Mouse (Mus musculus) stomach, embryonic 14.5 days (tissue): ENCODE data around the gene Gas1. TPM values are rescaled to one million over a fixed set of nuclear protein-coding genes. Genes with fewer than 3 reads are reported as not detected.

Source experiments
- ATAC-seq: fragments of 200-750 bp; cut with Nextera tagmentation; 2 replicates; pipeline ENCODE4 v1.8.0; 2017; ENCODE audit warnings: low read depth, moderate TSS enrichment; ENCODE audit not compliant: insufficient number of reproducible peaks, insufficient read depth, low FRiP score
- H3K27ac ChIP-seq: fragments of 300-500 bp; sonication (generic); 2 replicates; pipeline ENCODE4 v1.5.1; 2014; ENCODE audit warnings: mild to moderate bottlenecking, low read length, moderate library complexity, mixed read lengths
- H3K27me3 ChIP-seq: fragments of 300-500 bp; sonication (generic); 2 replicates; pipeline ENCODE4 v1.6.1; 2014; ENCODE audit warnings: low read length, control low read depth, mixed read lengths; ENCODE audit not compliant: control insufficient read depth, insufficient read depth
- H3K36me3 ChIP-seq: fragments of 300-500 bp; sonication (generic); 2 replicates; pipeline ENCODE4 v1.6.1; 2014; ENCODE audit warnings: mild to moderate bottlenecking, control low read depth, low read length, moderate library complexity, mixed read lengths; ENCODE audit not compliant: control insufficient read depth, insufficient read depth
- H3K4me1 ChIP-seq: fragments of 300-500 bp; sonication (generic); 2 replicates; pipeline ENCODE4 v1.6.1; 2014; ENCODE audit warnings: low read length, control low read depth, mixed read lengths; ENCODE audit not compliant: control insufficient read depth, insufficient read depth
- H3K4me2 ChIP-seq: fragments of 300-500 bp; sonication (generic); replicated peaks from 2 replicates; pipeline ENCODE4 v1.6.1; 2014; ENCODE audit warnings: low read depth, low read length, control low read depth
- H3K4me3 ChIP-seq: fragments of 300-500 bp; sonication (generic); 2 replicates; pipeline ENCODE4 v1.5.1; 2014; ENCODE audit warnings: low read depth, low read length, control low read depth
- H3K9ac ChIP-seq: fragments of 300-500 bp; sonication (generic); replicated peaks from 2 replicates; pipeline ENCODE4 v1.6.1; 2014; ENCODE audit warnings: low read depth, mild to moderate bottlenecking, control low read depth, low read length, moderate library complexity, mixed read lengths
- H3K9me3 ChIP-seq: fragments of 300-500 bp; sonication (generic); 2 replicates; pipeline ENCODE4 v1.6.1; 2016; ENCODE audit warnings: low read depth, low read length, control low read depth; ENCODE audit not compliant: control insufficient read depth
- WGBS: fragments of 180-500 bp; shearing (Covaris S2); extraction: QIAGEN DNeasy Blood & Tissue Kit; methylation state at CpG from one replicate; pipeline ENCODE4 v1.1.7; 2014; 5-methylcytosine and 5-hydroxymethylcytosine counted together
- polyA plus RNA-seq: library from polyadenylated mRNA; unstranded; fragments of >200 nt; fragmentation: Nextera tagmentation; extraction: Ambion mirVana; gene quantifications from 2 replicates; pipeline ENCODE4 v1.2.1, GENCODE M21; 2014

Gene Gas1
- polyA plus RNA-seq, 1 experiment from 2014 or later: 82.3 TPM

DNA sequence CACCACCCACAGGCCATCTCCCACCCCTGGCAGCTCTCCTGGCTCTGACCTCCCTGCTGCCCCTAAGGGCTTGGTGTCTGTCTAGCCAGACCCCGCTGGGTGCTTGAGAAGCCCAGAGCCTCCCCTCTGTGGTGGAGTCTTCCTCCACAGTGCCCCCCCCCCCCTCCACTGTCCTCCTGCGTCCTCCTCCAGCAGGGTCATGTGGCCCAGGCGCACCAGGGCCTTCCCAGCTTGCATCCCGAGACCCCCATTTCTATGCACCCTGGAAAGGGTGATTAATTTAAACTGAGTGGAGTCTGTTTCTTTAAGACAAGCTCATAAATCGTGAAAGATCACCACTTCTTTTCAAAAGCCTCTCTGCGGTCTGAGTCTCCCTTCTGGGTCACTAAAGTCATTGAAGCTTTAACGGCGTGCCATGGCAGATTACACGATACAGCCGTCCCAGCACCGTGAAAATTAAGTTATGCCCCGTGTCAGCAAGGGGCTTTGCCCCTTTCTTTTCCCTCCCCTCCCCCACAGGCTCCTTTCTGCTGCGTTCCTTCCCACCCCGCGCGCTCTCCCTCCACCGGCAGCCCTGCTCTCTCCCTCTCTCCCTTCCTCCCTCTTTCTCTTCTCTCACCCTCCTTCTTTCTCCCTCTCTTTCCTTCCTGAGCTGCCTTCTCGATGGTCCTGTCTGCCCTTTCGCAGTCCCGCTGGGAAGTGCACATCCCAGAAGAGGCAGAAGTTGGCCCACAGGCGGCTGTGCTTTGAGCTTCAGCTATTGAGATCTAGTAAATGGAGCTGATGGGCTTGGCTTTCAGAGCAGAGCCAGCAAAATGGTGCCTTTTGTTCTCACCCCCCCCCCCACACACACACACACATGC, 29.9 kb downstream of the Gas1 start:
- H3K27me3 ChIP-seq: no peaks in the 10 kb centered on the region
- H3K36me3 ChIP-seq: no peaks in the 10 kb centered on the region
- no peak for ATAC-seq
- WGBS: 3% methylated on average over 21 of the region's 21 CpGs
- H3K4me3 ChIP-seq: no peak overlapping the region
- peaks cover 6% of the 10 kb centered on the region; the same call in 1 of the 2 replicates for H3K4me1 ChIP-seq
- H3K27ac ChIP-seq: peak overlapping the region; percentile 4; the same call in 1 of the 2 replicates
- H3K9ac ChIP-seq: no peak overlapping the region
- H3K9me3 ChIP-seq: 0 out of 2 replicates have a peak, but pooled peaks cover 2% of the 10 kb centered on the region
- H3K4me2 ChIP-seq: peak overlapping the region; percentile 35

DNA sequence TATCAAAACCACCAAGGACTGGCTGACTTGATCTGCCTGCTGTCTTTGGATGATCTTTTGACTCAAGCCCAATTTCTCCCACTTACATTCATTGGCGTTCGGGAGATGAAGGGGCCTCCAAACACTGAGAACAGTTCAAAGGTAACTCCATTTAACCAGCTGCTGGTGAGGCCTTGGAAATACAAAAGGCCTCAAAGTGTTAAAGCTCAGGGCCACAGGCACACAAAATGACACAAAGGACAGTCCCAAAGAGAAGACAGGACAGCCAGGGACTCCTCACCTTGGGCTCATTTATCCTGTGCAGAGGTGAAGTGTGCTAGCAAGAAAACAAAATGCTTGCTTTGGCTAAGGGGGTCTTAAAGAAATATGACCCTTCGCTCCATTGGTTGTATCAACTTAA, 30.9 kb downstream of the Gas1 start:
- Histone ChIP-seq H3K36me3 (no peaks in the 10 kb centered on the region), H3K9ac (no peak overlapping the region), H3K4me3 (no peak overlapping the region), H3K9me3 (0 out of 2 replicates have a peak, but pooled peaks cover under 1% of the 10 kb centered on the region), H3K27me3 (no peaks in the 10 kb centered on the region), H3K27ac (no peak overlapping the region), H3K4me1 (peaks cover 6% of the 10 kb centered on the region; the same call in 1 of the 2 replicates), H3K4me2 (no peak overlapping the region)
- WGBS: 54% methylated on average over 3 of the region's 3 CpGs
- ATAC-seq: no peak

DNA sequence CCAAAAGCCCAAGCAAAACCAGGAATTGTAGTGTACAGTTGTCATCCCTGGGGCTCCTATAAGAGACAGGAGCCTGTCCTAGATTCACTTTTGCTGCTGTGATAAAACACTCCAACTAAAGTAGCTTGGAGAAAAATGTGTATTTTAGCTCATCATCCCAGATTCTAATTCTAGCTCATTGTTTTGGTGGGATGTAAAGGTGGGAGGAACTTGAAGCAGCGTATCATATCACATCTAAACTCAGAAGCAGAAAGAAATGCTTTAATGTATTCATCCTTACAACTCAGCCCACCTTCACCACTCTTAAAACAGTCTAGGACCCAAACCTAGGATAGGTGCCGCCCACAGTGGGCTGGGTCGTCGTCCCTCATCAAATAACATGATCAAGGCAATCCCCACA, 40.2 kb downstream of the Gas1 start:
- WGBS: 92% methylated on average over 4 of the region's 4 CpGs

DNA sequence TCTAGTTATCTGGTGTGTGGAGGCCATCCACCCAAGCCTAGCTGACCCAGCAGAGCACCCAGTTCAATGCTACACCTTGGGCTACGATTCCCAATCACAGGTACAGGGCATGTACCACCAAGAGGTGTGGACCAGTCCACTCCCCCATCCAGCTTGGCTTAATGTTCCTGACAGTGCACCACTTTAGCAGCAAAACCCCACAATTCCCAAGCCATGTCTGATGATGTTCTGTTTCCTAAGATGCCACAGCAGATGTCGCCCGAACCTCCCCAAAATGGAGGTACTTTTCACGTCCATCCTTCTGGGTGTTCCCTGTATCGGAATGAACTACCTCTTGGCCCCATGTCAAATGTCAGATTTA, 42.7 kb downstream of the Gas1 start:
- 88% methylated on average over 5 of the region's 5 CpGs for WGBS
- no peak for ATAC-seq
- H3K9me3 ChIP-seq: no peaks in the 10 kb centered on the region

More for the DNA sequence above, 40.2 kb downstream of the Gas1 start:
- no peak for ATAC-seq
- Histone ChIP-seq H3K9me3 (no peaks in the 10 kb centered on the region), H3K36me3 (no peaks in the 10 kb centered on the region), H3K4me3 (no peak overlapping the region), H3K9ac (no peak overlapping the region), H3K4me2 (no peak overlapping the region), H3K27me3 (no peaks in the 10 kb centered on the region), H3K4me1 (no peaks in the 10 kb centered on the region), H3K27ac (no peak overlapping the region)

DNA sequence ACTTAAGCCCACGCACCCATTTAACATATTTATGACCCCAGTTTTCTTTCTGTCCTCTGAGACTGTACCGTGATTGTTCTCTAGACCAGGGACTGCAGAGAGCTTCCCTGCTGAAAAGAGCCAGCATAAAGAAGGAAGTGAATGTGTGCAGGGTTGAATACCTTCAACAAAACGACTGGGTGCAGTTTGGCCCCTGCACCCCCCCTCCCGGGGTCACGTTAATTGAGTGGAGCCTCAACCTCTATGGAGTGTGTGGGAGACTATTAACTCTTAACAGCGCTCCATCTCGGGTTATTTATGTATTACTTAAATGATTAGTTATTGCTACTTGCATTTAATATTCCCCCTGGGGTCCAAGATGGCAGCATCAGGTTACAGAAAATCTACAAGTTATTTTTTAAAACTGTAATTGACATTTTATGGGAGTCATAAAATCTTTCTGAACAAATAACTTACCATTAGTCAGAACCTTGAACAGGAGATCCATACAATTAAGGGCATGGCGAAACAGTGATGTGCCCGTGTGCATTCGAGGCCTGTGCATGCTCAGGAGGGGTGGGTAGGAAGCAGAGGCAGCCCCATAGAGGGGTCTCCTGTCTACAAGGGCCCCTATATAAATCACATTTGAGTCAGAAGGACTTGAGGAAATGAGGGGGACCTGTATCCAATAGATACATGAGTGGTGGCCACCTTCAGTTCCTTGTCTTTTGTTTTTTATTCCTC, 43.3 kb downstream of the Gas1 start:
- Histone ChIP-seq H3K4me2 (no peak overlapping the region), H3K9me3 (no peaks in the 10 kb centered on the region), H3K36me3 (no peaks in the 10 kb centered on the region), H3K9ac (no peak overlapping the region), H3K4me3 (no peak overlapping the region), H3K4me1 (no peaks in the 10 kb centered on the region), H3K27me3 (no peaks in the 10 kb centered on the region), H3K27ac (no peak overlapping the region)
- ATAC-seq: no peak
- WGBS: 44% methylated on average over 10 of the region's 10 CpGs

More for the DNA sequence above, 42.7 kb downstream of the Gas1 start:
- H3K27me3 ChIP-seq: no peaks in the 10 kb centered on the region
- no peak overlapping the region for H3K9ac ChIP-seq
- H3K4me1 ChIP-seq: no peaks in the 10 kb centered on the region
- no peak overlapping the region for H3K4me2 ChIP-seq
- H3K27ac ChIP-seq: no peak overlapping the region
- H3K36me3 ChIP-seq: no peaks in the 10 kb centered on the region
- no peak overlapping the region for H3K4me3 ChIP-seq

DNA sequence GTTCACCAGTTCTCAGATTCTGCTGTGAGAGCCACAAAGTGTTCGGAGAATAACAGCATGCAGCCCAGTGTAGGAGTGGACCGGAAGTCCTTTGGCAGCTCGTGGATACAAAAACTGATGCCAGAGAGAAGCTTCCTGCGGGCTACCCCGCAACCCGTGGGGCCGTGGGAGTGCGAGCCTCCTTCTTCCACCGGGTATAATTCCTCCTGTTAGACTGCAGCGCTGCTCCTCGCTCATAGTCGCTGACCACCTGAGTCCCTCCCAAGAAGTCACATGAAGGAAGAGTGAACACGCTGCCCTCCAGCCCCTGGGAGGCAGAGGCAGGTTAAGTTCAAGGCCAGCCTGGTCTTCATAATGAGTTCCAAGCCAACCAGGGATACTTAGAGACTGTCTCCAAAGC, 45.4 kb downstream of the Gas1 start:
- Histone ChIP-seq H3K9ac (no peak overlapping the region), H3K36me3 (no peaks in the 10 kb centered on the region), H3K27me3 (no peaks in the 10 kb centered on the region), H3K9me3 (no peaks in the 10 kb centered on the region), H3K4me2 (no peak overlapping the region), H3K4me1 (no peaks in the 10 kb centered on the region), H3K4me3 (no peak overlapping the region), H3K27ac (no peak overlapping the region)
- ATAC-seq: no peak
- WGBS: 55% methylated on average over 13 of the region's 13 CpGs

DNA sequence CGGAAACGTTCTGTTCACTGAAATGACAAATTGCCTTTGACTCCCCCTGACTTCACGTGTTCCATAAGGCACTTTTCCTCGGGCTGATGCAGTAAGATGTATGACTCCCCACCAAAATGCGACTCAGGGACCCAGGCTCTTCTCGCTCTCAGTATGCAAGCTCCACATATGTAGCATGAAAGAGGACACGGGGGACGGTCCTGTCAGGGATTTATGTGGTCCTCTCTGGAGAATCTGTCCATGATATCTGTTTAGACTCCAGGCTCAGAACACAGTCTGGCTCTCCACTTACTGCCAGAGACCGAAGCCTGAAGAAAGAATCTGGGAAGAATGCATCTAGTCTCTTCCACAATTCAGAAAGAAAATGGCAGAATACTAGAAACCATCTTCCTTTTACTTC, 47.6 kb downstream of the Gas1 start:
- 35% methylated on average over 9 of the region's 9 CpGs for WGBS

DNA sequence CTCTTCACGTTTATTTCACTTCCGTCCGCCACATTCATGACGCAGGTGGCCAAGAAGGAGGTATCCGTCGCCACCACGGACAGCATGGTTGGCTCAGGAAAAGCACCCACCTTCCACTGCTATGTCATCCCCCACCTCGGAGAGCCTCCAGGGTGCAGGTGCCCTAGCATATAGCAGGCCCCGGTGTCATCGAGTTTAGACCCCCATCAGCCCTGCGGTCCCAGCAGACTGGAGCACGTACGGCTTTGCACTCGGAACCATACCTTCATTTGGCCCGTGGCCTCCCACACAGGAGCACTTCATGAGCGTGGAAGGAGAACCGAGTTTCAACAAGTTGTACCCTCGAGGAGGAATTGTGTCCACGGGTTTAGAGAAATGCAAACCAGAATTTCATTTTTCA, 50.8 kb downstream of the Gas1 start:
- Histone ChIP-seq H3K27ac (no peak overlapping the region), H3K36me3 (no peaks in the 10 kb centered on the region), H3K27me3 (no peaks in the 10 kb centered on the region), H3K9ac (no peak overlapping the region), H3K9me3 (no peaks in the 10 kb centered on the region), H3K4me1 (no peaks in the 10 kb centered on the region), H3K4me2 (no peak overlapping the region), H3K4me3 (no peak overlapping the region)
- no peak for ATAC-seq
- 63% methylated on average over 19 of the region's 19 CpGs for WGBS

More for the DNA sequence above, 47.6 kb downstream of the Gas1 start:
- no peak overlapping the region for H3K9ac ChIP-seq
- no peak for ATAC-seq
- H3K4me3 ChIP-seq: no peak overlapping the region
- no peaks in the 10 kb centered on the region for H3K27me3 ChIP-seq
- no peaks in the 10 kb centered on the region for H3K9me3 ChIP-seq
- no peaks in the 10 kb centered on the region for H3K36me3 ChIP-seq
- no peaks in the 10 kb centered on the region for H3K4me1 ChIP-seq
- H3K4me2 ChIP-seq: no peak overlapping the region
- H3K27ac ChIP-seq: no peak overlapping the region
